Mouse (Mus musculus) intestine, embryonic 16.5 days (tissue): ENCODE results near the gene Etnk1. TPM values are rescaled to one million over a fixed set of nuclear protein-coding genes. Genes with fewer than 3 reads are reported as not detected.
A peak's percentile ranks its signal among the peaks of the same experiment; 100 is the strongest.

Source experiments
- ATAC-seq: fragments of 200-750 bp; cut with Nextera tagmentation; 2 replicates; pipeline ENCODE4 v1.8.0; 2017; ENCODE audit warnings: moderate TSS enrichment, moderate library complexity
- H3K27ac ChIP-seq: fragments of 300-500 bp; sonication (generic); 2 replicates; pipeline ENCODE4 v1.5.1; 2014; ENCODE audit warnings: mild to moderate bottlenecking, low read length
- H3K27me3 ChIP-seq: fragments of 300-500 bp; sonication (generic); replicated peaks from 2 replicates; pipeline ENCODE4 v1.6.1; 2014; ENCODE audit warnings: low read length, control low read depth, mixed read lengths; ENCODE audit not compliant: control insufficient read depth, insufficient read depth
- H3K36me3 ChIP-seq: fragments of 300-500 bp; sonication (generic); 2 replicates; pipeline ENCODE4 v1.6.1; 2014; ENCODE audit warnings: low read length, control low read depth; ENCODE audit not compliant: control insufficient read depth, insufficient read depth
- H3K4me1 ChIP-seq: fragments of 300-500 bp; sonication (generic); 2 replicates; pipeline ENCODE4 v1.6.1; 2014; ENCODE audit warnings: low read length, control low read depth, mixed read lengths; ENCODE audit not compliant: control insufficient read depth, insufficient read depth
- H3K4me2 ChIP-seq: fragments of 300-500 bp; sonication (generic); 2 replicates; pipeline ENCODE4 v1.6.1; 2014; ENCODE audit warnings: low read depth, low read length, control low read depth
- H3K4me3 ChIP-seq: fragments of 300-500 bp; sonication (generic); 2 replicates; pipeline ENCODE4 v1.5.1; 2014; ENCODE audit warnings: mild to moderate bottlenecking, low read length
- H3K9ac ChIP-seq: fragments of 300-500 bp; sonication (generic); 2 replicates; pipeline ENCODE4 v1.6.1; 2014; ENCODE audit warnings: low read depth, low read length
- H3K9me3 ChIP-seq: fragments of 300-500 bp; sonication (generic); 2 replicates; pipeline ENCODE4 v1.6.1; 2016; ENCODE audit warnings: low read length, control low read depth; ENCODE audit not compliant: control insufficient read depth
- WGBS: fragments of 180-500 bp; shearing (Covaris S2); extraction: QIAGEN DNeasy Blood & Tissue Kit; methylation state at CpG from one replicate; pipeline ENCODE4 v1.1.7; 2014; 5-methylcytosine and 5-hydroxymethylcytosine counted together
- polyA plus RNA-seq: library from polyadenylated mRNA; unstranded; fragments of >200 nt; fragmentation: Nextera tagmentation; extraction: Ambion mirVana; gene quantifications from 2 replicates; pipeline ENCODE4 v1.2.1, GENCODE M21; 2015

Gene Etnk1
- polyA plus RNA-seq, 1 experiment from 2014 or later = 12.6 TPM

DNA sequence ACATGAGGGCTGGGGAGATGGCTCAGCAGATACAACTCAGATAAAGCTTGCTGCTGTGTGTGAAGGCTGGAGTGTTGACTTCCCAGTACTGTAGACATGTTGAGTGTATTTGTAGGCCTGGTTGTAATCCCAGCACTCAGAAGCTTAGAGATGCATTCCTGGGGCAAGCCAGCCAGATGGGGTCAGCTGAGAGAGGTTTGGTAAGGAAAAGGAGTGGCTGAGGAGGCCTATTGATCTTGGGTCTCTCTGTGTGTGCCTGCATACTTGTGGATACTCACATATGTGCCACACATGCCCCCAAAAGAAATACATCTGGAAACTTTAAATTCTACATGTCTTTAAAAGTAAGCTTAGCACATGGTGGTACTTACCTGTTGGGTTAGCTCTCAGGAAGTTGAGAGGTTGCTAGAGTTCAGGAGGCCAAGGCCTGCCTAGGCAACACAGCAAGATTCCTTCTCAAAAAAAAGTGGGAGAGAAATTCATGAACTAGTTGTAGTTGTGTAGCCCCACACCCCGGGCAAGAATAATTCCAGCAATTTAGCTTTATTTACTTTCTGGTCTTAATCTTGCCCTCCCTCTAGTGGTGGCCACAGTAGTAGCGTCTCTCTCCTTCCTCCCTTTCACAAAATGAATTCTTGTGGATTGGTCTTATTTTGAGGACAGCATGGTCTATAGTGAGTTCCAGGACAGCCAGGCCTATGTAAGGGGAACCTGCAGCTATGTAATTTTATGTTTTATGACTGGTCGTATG lies 8.1 kb downstream of the Etnk1 start:
- Histone ChIP-seq H3K4me1 (peaks cover 14% of the 10 kb centered on the region; the same call in 1 of the 2 replicates), H3K36me3 (0 out of 2 replicates have a peak, but pooled peaks cover 4% of the 10 kb centered on the region), H3K27me3 (no peaks in the 10 kb centered on the region), H3K4me2 (no peak overlapping the region), H3K9ac (no peak overlapping the region), H3K9me3 (no peaks in the 10 kb centered on the region), H3K4me3 (no peak overlapping the region), H3K27ac (no peak overlapping the region)
- WGBS = 34% methylated on average over 3 of the region's 3 CpGs
- peak; percentile 49 for ATAC-seq

DNA sequence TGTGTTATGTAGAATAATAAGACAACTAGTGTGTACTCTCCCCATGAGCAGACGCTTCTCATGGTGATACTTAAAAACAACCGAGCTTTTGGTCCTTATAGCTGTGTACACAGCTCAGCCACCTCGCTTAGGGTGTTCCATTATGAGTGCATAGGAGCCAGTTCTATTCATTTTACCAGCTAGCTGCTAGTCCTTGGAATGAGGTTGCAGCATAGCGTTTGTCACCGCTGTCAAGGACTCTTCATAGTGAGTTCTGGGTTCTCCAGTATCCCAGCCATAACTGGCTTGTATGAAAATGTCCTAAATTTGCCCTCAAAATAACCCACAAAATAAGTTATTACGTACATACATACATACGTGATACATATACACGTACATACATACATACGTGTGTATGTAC lies 9.1 kb downstream of the Etnk1 start:
- no peaks in the 10 kb centered on the region for H3K27me3 ChIP-seq
- H3K4me1 ChIP-seq = peaks cover 13% of the 10 kb centered on the region; the same call in 1 of the 2 replicates
- ATAC-seq = no peak
- H3K36me3 ChIP-seq = 0 out of 2 replicates have a peak, but pooled peaks cover under 1% of the 10 kb centered on the region
- H3K9me3 ChIP-seq = no peaks in the 10 kb centered on the region
- H3K27ac ChIP-seq = no peak overlapping the region
- no peak overlapping the region for H3K4me2 ChIP-seq
- H3K9ac ChIP-seq = no peak overlapping the region
- WGBS = 96% methylated on average over 9 of the region's 9 CpGs
- no peak overlapping the region for H3K4me3 ChIP-seq

DNA sequence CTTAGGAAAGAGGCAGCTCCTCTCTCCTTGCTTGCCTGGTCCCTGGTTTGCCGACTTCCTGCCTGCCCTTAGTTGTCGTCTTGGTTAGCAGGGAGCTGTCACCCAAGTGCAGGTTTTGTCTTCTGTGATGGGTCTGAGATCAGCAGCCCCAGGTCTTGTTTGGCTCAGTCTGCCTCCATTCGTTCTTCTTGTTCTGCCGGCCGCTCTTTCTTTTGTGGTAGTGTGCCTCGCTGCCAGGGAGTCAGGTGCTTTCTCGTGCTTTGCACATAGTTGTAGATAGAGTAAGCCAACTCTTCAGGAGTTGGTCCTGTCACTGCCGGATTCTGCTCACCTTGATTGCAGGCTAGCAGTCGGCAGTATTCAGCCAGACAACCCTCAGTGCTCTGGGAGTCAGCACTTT lies 9.6 kb downstream of the Etnk1 start:
- Histone ChIP-seq H3K9ac (no peak overlapping the region), H3K27ac (no peak overlapping the region), H3K27me3 (no peaks in the 10 kb centered on the region), H3K4me2 (no peak overlapping the region), H3K9me3 (no peaks in the 10 kb centered on the region), H3K4me3 (no peak overlapping the region), H3K4me1 (peaks cover 13% of the 10 kb centered on the region; the same call in 1 of the 2 replicates), H3K36me3 (no peaks in the 10 kb centered on the region)
- WGBS = 83% methylated on average over 9 of the region's 9 CpGs
- ATAC-seq = no peak

DNA sequence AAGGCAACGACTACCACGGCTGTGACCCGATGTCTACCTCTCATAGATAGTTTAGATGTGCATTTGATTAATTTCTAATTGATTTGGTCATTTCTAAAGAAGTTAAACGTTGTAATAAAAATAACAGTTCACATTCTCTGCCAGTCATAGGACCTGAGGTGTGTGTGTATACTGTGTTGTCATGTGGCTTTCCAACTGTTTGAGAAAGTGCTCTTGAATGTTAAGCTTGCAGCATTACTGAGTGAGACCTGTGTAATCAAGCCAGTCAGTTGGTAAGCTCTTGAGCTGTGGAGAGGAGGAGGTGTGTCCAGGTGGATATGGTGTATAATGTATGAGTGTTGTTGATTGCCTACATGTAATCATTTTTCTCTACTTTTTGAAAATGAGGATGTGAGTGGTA lies 12.2 kb downstream of the Etnk1 start:
- Histone ChIP-seq H3K27ac (no peak overlapping the region), H3K4me3 (no peak overlapping the region), H3K36me3 (no peaks in the 10 kb centered on the region), H3K27me3 (no peaks in the 10 kb centered on the region), H3K9ac (no peak overlapping the region), H3K4me2 (no peak overlapping the region), H3K9me3 (no peaks in the 10 kb centered on the region), H3K4me1 (peaks cover 13% of the 10 kb centered on the region; the same call in 1 of the 2 replicates)
- ATAC-seq = no peak
- WGBS = 82% methylated on average over 4 of the region's 4 CpGs

DNA sequence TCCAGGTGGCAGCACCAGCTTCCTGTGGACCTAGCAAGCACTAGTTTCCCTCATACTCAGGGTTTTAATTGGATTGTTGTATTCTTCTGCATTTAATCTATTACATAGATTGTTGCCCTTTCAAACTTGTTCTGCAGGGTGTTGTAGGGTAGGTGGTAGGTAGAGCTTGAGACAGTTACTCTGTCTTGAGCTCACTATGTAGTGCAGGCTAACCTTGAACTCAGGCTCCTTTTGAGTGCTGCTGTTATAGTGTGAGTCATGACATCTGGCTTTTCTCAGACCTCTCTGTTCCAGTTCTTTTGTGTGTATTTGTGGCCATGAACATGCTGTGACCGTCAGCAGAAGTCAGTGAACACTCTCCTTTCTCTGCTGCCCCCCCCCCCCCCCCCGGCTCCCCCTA lies 12.7 kb downstream of the Etnk1 start:
- no peak for ATAC-seq
- no peaks in the 10 kb centered on the region for H3K36me3 ChIP-seq
- H3K4me3 ChIP-seq = no peak overlapping the region

DNA sequence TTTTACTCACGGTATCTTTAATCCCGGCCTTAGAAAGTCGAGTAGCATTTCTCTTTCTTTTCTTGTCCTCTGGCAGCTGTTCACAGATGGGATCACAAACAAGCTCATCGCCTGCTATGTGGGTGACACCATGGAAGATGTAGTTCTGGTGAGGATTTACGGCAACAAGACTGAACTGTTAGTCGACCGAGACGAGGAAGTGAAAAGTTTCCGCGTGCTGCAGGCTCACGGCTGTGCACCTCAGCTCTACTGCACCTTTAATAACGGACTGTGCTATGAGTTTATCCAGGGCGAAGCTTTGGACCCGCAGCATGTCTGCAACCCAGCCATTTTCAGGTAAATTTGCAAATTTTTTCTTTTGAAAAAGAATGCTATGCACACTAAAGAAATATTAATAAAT lies 13.5 kb downstream of the Etnk1 start:
- Histone ChIP-seq H3K4me3 (no peak overlapping the region), H3K27ac (no peak overlapping the region), H3K9me3 (no peaks in the 10 kb centered on the region), H3K9ac (no peak overlapping the region), H3K4me1 (0 out of 2 replicates have a peak, but pooled peaks cover 8% of the 10 kb centered on the region), H3K27me3 (no peaks in the 10 kb centered on the region), H3K4me2 (no peak overlapping the region), H3K36me3 (no peaks in the 10 kb centered on the region)
- no peak for ATAC-seq
- WGBS = 80% methylated on average over 14 of the region's 14 CpGs

More for the DNA sequence above, 12.7 kb downstream of the Etnk1 start:
- no peaks in the 10 kb centered on the region for H3K27me3 ChIP-seq
- 79% methylated on average over 2 of the region's 2 CpGs for WGBS
- no peaks in the 10 kb centered on the region for H3K9me3 ChIP-seq
- H3K4me1 ChIP-seq = peaks cover 13% of the 10 kb centered on the region; the same call in 1 of the 2 replicates
- H3K9ac ChIP-seq = no peak overlapping the region
- H3K4me2 ChIP-seq = no peak overlapping the region
- H3K27ac ChIP-seq = no peak overlapping the region

DNA sequence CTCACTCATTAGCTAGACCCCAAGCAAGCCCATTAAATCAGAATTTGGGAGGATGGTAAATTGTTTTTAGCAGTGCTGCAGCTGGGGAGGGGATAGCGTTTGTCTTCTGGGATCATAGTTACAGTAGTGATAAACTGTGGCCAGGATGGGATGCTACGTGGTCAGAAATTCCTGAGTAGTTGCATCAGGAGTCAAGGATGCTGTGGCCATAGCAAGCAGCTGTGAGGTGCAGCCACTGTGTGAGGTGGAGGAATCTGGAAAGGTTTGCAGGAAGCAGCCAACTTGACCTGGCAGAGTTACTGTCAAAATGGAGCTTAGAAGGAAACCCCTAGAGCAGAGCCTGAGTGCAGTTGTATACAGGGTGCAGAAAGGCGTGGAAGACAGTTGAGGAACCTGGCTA lies 17.1 kb downstream of the Etnk1 start:
- no peak overlapping the region for H3K27ac ChIP-seq
- no peak for ATAC-seq
- no peaks in the 10 kb centered on the region for H3K9me3 ChIP-seq
- 77% methylated on average over 3 of the region's 3 CpGs for WGBS
- 0 out of 2 replicates have a peak, but pooled peaks cover 8% of the 10 kb centered on the region for H3K4me1 ChIP-seq
- H3K4me2 ChIP-seq = no peak overlapping the region
- H3K9ac ChIP-seq = no peak overlapping the region
- no peaks in the 10 kb centered on the region for H3K36me3 ChIP-seq
- H3K27me3 ChIP-seq = no peaks in the 10 kb centered on the region
- H3K4me3 ChIP-seq = no peak overlapping the region

DNA sequence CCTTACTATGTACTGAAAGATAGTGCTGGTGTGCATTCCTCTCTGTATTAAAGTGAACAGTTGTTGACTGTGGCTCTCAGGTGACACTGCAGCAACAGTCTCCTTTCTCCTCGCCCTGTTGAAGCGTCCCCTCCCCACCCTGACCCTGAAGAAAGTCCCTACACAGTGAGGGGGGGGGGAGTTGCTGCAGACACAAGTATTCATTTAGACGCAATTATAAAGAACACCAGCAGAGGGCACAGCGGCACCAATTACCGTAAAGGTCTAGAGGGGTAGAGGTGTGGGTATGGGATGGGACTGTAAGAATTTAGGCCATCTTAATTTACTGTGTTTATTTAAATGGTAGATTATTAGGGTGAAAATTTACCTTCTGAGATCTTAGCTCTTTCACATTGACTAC lies 17.7 kb downstream of the Etnk1 start:
- no peak overlapping the region for H3K9ac ChIP-seq
- H3K4me2 ChIP-seq = no peak overlapping the region
- no peak overlapping the region for H3K27ac ChIP-seq
- H3K36me3 ChIP-seq = no peaks in the 10 kb centered on the region
- H3K9me3 ChIP-seq = no peaks in the 10 kb centered on the region
- 61% methylated on average over 5 of the region's 5 CpGs for WGBS
- H3K4me1 ChIP-seq = 0 out of 2 replicates have a peak, but pooled peaks cover 5% of the 10 kb centered on the region
- ATAC-seq = no peak
- no peaks in the 10 kb centered on the region for H3K27me3 ChIP-seq
- no peak overlapping the region for H3K4me3 ChIP-seq

DNA sequence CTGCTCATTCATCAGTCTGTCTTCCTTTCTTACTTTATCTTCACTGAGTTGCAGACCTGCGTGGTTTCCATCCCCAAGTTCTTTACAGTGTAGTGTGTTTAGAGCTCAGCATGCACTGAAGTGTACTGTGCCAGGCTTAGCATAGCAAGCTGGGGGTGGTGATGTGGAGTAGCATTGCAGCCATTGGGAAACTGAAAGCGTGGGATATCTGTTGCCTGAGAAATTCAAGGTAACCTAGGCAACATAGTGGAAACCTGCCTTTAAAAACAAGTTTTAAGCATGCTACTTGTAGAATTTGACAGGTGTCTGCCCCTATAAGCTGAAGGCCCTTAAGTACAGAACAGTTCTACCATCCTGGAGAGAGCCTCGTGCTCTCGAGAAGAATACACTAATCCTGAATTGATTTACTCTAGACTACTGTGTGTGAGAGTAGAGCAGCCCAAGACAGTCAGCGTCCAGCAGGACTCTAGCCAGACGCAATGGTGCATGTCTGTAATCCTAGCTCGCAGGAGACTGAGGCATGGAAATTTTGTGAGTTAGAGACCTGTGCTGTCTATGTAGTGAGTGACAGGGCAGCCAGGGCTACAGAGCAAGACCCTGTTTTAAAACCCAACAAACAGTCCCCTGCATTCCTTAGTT lies 23.9 kb downstream of the Etnk1 start:
- no peak overlapping the region for H3K27ac ChIP-seq
- no peak for ATAC-seq
- 52% methylated on average over 7 of the region's 7 CpGs for WGBS

More for the DNA sequence above, 23.9 kb downstream of the Etnk1 start:
- Histone ChIP-seq H3K36me3 (peaks cover 5% of the 10 kb centered on the region; the same call in 1 of the 2 replicates), H3K27me3 (no peaks in the 10 kb centered on the region), H3K4me1 (peaks cover 7% of the 10 kb centered on the region; the same call in 1 of the 2 replicates), H3K9ac (no peak overlapping the region), H3K4me3 (no peak overlapping the region), H3K9me3 (no peaks in the 10 kb centered on the region), H3K4me2 (no peak overlapping the region)
